Mouse (Mus musculus): ENCODE data around the gene Gatm.

The Gatm gene

GRCm38 (mm10) chr2:122616237-122616636 is 5.1 kb upstream of the Gatm start:
- in situ Hi-C loops (cut with MboI; ENCODE audit: low sequenced_read_pairs), result no loop called here

GRCm38 (mm10) chr2:122611654-122611973 is 511 bp upstream of the Gatm start:
- in situ Hi-C loops (cut with MboI; ENCODE audit: low sequenced_read_pairs), result no loop called here

GRCm38 (mm10) chr2:122608820-122609219 is 2.3 kb downstream of the Gatm start:
- in situ Hi-C loops (cut with MboI; ENCODE audit: low sequenced_read_pairs), result no loop called here

GRCm38 (mm10) chr2:122605829-122606228 is 5.3 kb downstream of the Gatm start:
- in situ Hi-C loops (cut with MboI; ENCODE audit: low sequenced_read_pairs), result no loop called here

GRCm38 (mm10) chr2:122601354-122601753 is 9.7 kb downstream of the Gatm start:
- in situ Hi-C loops (cut with MboI; ENCODE audit: low sequenced_read_pairs), result no loop called here

- in situ Hi-C loops (cut with MboI; ENCODE audit: low sequenced_read_pairs), result no loop called here
These were observed 11.4 kb downstream of the Gatm start for GRCm38 (mm10) chr2:122599736-122600135.

GRCm38 (mm10) chr2:122595461-122595860 is 15.6 kb downstream of the Gatm start:
- in situ Hi-C loops (cut with MboI; ENCODE audit: low sequenced_read_pairs), result no loop called here

GRCm38 (mm10) chr2:122591213-122591612 is 19.9 kb downstream of the Gatm start:
- in situ Hi-C loops (cut with MboI; ENCODE audit: low sequenced_read_pairs), result no loop called here

GRCm38 (mm10) chr2:122590351-122590750 is 20.8 kb downstream of the Gatm start:
- in situ Hi-C loops (cut with MboI; ENCODE audit: low sequenced_read_pairs), result no loop called here

- in situ Hi-C loops (cut with MboI; ENCODE audit: low sequenced_read_pairs), result no loop called here
These were observed 23.1 kb downstream of the Gatm start for GRCm38 (mm10) chr2:122587861-122588519.

- in situ Hi-C loops (cut with MboI; ENCODE audit: low sequenced_read_pairs), result no loop called here
These were observed 24.8 kb downstream of the Gatm start for GRCm38 (mm10) chr2:122586258-122586657.

GRCm38 (mm10) chr2:122582324-122582723 is 28.8 kb downstream of the Gatm start:
- in situ Hi-C loops (cut with MboI; ENCODE audit: low sequenced_read_pairs), result no loop called here

- in situ Hi-C loops (cut with MboI; ENCODE audit: low sequenced_read_pairs), result no loop called here
These were observed 29.6 kb downstream of the Gatm start for GRCm38 (mm10) chr2:122581361-122582017.

- in situ Hi-C loops (cut with MboI; ENCODE audit: low sequenced_read_pairs), result no loop called here
These were observed 30.7 kb downstream of the Gatm start for GRCm38 (mm10) chr2:122580426-122580825.

GRCm38 (mm10) chr2:122577316-122577715 is 33.8 kb downstream of the Gatm start:
- in situ Hi-C loops (cut with MboI; ENCODE audit: low sequenced_read_pairs), result loop anchor here (10.0 kb wide), 1 partner anchor 47 kb away; no protein-coding TSS in a partner anchor

GRCm38 (mm10) chr2:122576295-122576694 is 34.8 kb downstream of the Gatm start:
- in situ Hi-C loops (cut with MboI; ENCODE audit: low sequenced_read_pairs), result loop anchor here (10.0 kb wide), 1 partner anchor 49 kb away; no protein-coding TSS in a partner anchor

- in situ Hi-C loops (cut with MboI; ENCODE audit: low sequenced_read_pairs), result loop anchor here (10.0 kb wide), 1 partner anchor 49 kb away; no protein-coding TSS in a partner anchor
These were observed 35.6 kb downstream of the Gatm start for GRCm38 (mm10) chr2:122575470-122575869.

- in situ Hi-C loops (cut with MboI; ENCODE audit: low sequenced_read_pairs), result loop anchor here (10.0 to 25.0 kb wide), 2 partner anchors 52 to 185 kb away; no protein-coding TSS in a partner anchor
These were observed 38.7 kb downstream of the Gatm start for GRCm38 (mm10) chr2:122572438-122572837.

- in situ Hi-C loops (cut with MboI; ENCODE audit: low sequenced_read_pairs), result loop anchor here (10.0 to 25.0 kb wide), 2 partner anchors 53 to 184 kb away; no protein-coding TSS in a partner anchor
These were observed 39.8 kb downstream of the Gatm start for GRCm38 (mm10) chr2:122571326-122571725.

GRCm38 (mm10) chr2:122570430-122570829 is 40.7 kb downstream of the Gatm start:
- in situ Hi-C loops (cut with MboI; ENCODE audit: low sequenced_read_pairs), result loop anchor here (10.0 to 25.0 kb wide), 2 partner anchors 54 to 183 kb away; no protein-coding TSS in a partner anchor

GRCm38 (mm10) chr2:122569439-122569838 is 41.7 kb downstream of the Gatm start:
- in situ Hi-C loops (cut with MboI; ENCODE audit: low sequenced_read_pairs), result loop anchor here (25.0 kb wide), 1 partner anchor 182 kb away; no protein-coding TSS in a partner anchor

- in situ Hi-C loops (cut with MboI; ENCODE audit: low sequenced_read_pairs), result loop anchor here (25.0 kb wide), 1 partner anchor 175 kb away; no protein-coding TSS in a partner anchor
These were observed 48.9 kb downstream of the Gatm start for GRCm38 (mm10) chr2:122562251-122562650.
